Mouse (Mus musculus) stomach, embryonic 16.5 days (tissue): ENCODE measurements at regions not wholly inside any gene's neighbourhood (a gene's known extent, or its start where the extent isn't known, plus 50 kb on each side); places are given as distances from the start of the nearest gene placed in this dataset.
"Not testable (repeated sequence)": the region's sequence is repeated elsewhere in the genome, so short reads cannot be mapped to it uniquely, and the experiment has no call there.

Experiments
- ATAC-seq: fragments of 200-750 bp; cut with Nextera tagmentation; 2 replicates; pipeline ENCODE4 v1.8.0; 2017; ENCODE audit warnings: moderate number of reproducible peaks, moderate TSS enrichment; ENCODE audit not compliant: insufficient read depth, low FRiP score
- H3K27ac ChIP-seq: fragments of 300-500 bp; sonication (generic); 2 replicates; pipeline ENCODE4 v1.5.1; 2014; ENCODE audit warnings: low read length
- H3K27me3 ChIP-seq: fragments of 300-500 bp; sonication (generic); 2 replicates; pipeline ENCODE4 v1.6.1; 2014; ENCODE audit warnings: low read length, control low read depth, mixed read lengths; ENCODE audit not compliant: control insufficient read depth, insufficient read depth
- H3K36me3 ChIP-seq: fragments of 300-500 bp; sonication (generic); 2 replicates; pipeline ENCODE4 v1.6.1; 2014; ENCODE audit warnings: low read length; ENCODE audit not compliant: control insufficient read depth, insufficient read depth
- H3K4me1 ChIP-seq: fragments of 300-500 bp; sonication (generic); 2 replicates; pipeline ENCODE4 v1.6.1; 2014; ENCODE audit warnings: low read length, control low read depth, mixed read lengths; ENCODE audit not compliant: control insufficient read depth, insufficient read depth
- H3K4me2 ChIP-seq: fragments of 300-500 bp; sonication (generic); 2 replicates; pipeline ENCODE4 v1.6.1; 2014; ENCODE audit warnings: low read depth, low read length, mixed read lengths
- H3K4me3 ChIP-seq: fragments of 300-500 bp; sonication (generic); replicated peaks from 2 replicates; pipeline ENCODE4 v1.5.1; 2014; ENCODE audit warnings: mild to moderate bottlenecking, low read length
- H3K9ac ChIP-seq: fragments of 300-500 bp; sonication (generic); 2 replicates; pipeline ENCODE4 v1.6.1; 2014; ENCODE audit warnings: low read length
- H3K9me3 ChIP-seq: fragments of 300-500 bp; sonication (generic); replicated peaks from 2 replicates; pipeline ENCODE4 v1.6.1; 2016; ENCODE audit warnings: low read length, control low read depth; ENCODE audit not compliant: control insufficient read depth
- WGBS: fragments of 180-500 bp; shearing (Covaris S2); extraction: QIAGEN DNeasy Blood & Tissue Kit; methylation state at CpG from one replicate; pipeline ENCODE4 v1.1.7; 2014; 5-methylcytosine and 5-hydroxymethylcytosine counted together

GRCm38 (mm10) chr5:42884251-42884650 is 348.7 kb upstream of the Cpeb2 start:
- 69% methylated on average over 1 of the region's 1 CpGs for WGBS
- no peak for ATAC-seq
- Histone ChIP-seq H3K36me3 (no peaks in the 10 kb centered on the region), H3K4me3 (no peak overlapping the region), H3K27me3 (no peaks in the 10 kb centered on the region), H3K9me3 (no peaks in the 10 kb centered on the region), H3K27ac (no peak overlapping the region), H3K9ac (no peak overlapping the region), H3K4me2 (no peak overlapping the region), H3K4me1 (no peaks in the 10 kb centered on the region)

GRCm38 (mm10) chr5:42891890-42892289 is 341.1 kb upstream of the Cpeb2 start:
- no peaks in the 10 kb centered on the region for H3K4me1 ChIP-seq

GRCm38 (mm10) chr5:42906136-42906535 is 326.8 kb upstream of the Cpeb2 start:
- Histone ChIP-seq H3K9ac (no peak overlapping the region), H3K4me1 (no peaks in the 10 kb centered on the region), H3K27ac (no peak overlapping the region), H3K4me3 (no peak overlapping the region), H3K36me3 (no peaks in the 10 kb centered on the region), H3K9me3 (no peaks in the 10 kb centered on the region), H3K27me3 (no peaks in the 10 kb centered on the region), H3K4me2 (no peak overlapping the region)
- no peak for ATAC-seq
- WGBS, result 71% methylated on average over 3 of the region's 3 CpGs

More at GRCm38 (mm10) chr5:42891890-42892289, 341.1 kb upstream of the Cpeb2 start:
- ATAC-seq, result no peak
- H3K4me3 ChIP-seq, result no peak overlapping the region
- no peak overlapping the region for H3K9ac ChIP-seq
- H3K9me3 ChIP-seq, result no peaks in the 10 kb centered on the region
- H3K27me3 ChIP-seq, result no peaks in the 10 kb centered on the region
- no peak overlapping the region for H3K27ac ChIP-seq
- WGBS, result 31% methylated on average over 2 of the region's 2 CpGs
- no peak overlapping the region for H3K4me2 ChIP-seq
- no peaks in the 10 kb centered on the region for H3K36me3 ChIP-seq

GRCm38 (mm10) chr5:42919328-42919727 is 313.6 kb upstream of the Cpeb2 start:
- no peak for ATAC-seq
- no peak overlapping the region for H3K4me2 ChIP-seq
- H3K27ac ChIP-seq, result no peak overlapping the region
- no peaks in the 10 kb centered on the region for H3K9me3 ChIP-seq
- H3K27me3 ChIP-seq, result no peaks in the 10 kb centered on the region
- H3K4me3 ChIP-seq, result no peak overlapping the region
- no peaks in the 10 kb centered on the region for H3K36me3 ChIP-seq
- no peak overlapping the region for H3K9ac ChIP-seq
- no peaks in the 10 kb centered on the region for H3K4me1 ChIP-seq
- 84% methylated on average over 3 of the region's 3 CpGs for WGBS

GRCm38 (mm10) chr5:42932106-42932505 is 300.9 kb upstream of the Cpeb2 start:
- no peak overlapping the region for H3K4me2 ChIP-seq
- WGBS, result 67% methylated on average over 2 of the region's 2 CpGs

GRCm38 (mm10) chr5:42959296-42959862 is 273.6 kb upstream of the Cpeb2 start:
- Histone ChIP-seq H3K4me3 (no peak overlapping the region), H3K4me1 (no peaks in the 10 kb centered on the region), H3K9ac (no peak overlapping the region), H3K36me3 (no peaks in the 10 kb centered on the region), H3K9me3 (no peaks in the 10 kb centered on the region), H3K27me3 (no peaks in the 10 kb centered on the region), H3K4me2 (no peak overlapping the region), H3K27ac (no peak overlapping the region)
- ATAC-seq, result no peak
- 77% methylated on average over 9 of the region's 9 CpGs for WGBS

More at GRCm38 (mm10) chr5:42932106-42932505, 300.9 kb upstream of the Cpeb2 start:
- H3K4me3 ChIP-seq, result no peak overlapping the region
- no peak for ATAC-seq
- no peaks in the 10 kb centered on the region for H3K4me1 ChIP-seq
- H3K27ac ChIP-seq, result no peak overlapping the region
- H3K9me3 ChIP-seq, result no peaks in the 10 kb centered on the region
- H3K27me3 ChIP-seq, result no peaks in the 10 kb centered on the region
- no peaks in the 10 kb centered on the region for H3K36me3 ChIP-seq
- no peak overlapping the region for H3K9ac ChIP-seq

- H3K4me1 ChIP-seq, H3K4me2 ChIP-seq, H3K27ac ChIP-seq, H3K4me3 ChIP-seq, H3K36me3 ChIP-seq, H3K27me3 ChIP-seq, H3K9ac ChIP-seq, ATAC-seq, H3K9me3 ChIP-seq: not testable (repeated sequence)
- 85% methylated on average over 2 of the region's 2 CpGs for WGBS
Measured at GRCm38 (mm10) chr5:42966952-42967351, 266.0 kb upstream of the Cpeb2 start.

- ATAC-seq, result no peak
- no peaks in the 10 kb centered on the region for H3K27me3 ChIP-seq
- no peaks in the 10 kb centered on the region for H3K9me3 ChIP-seq
- no peaks in the 10 kb centered on the region for H3K36me3 ChIP-seq
- H3K27ac ChIP-seq, result no peak overlapping the region
- H3K4me3 ChIP-seq, result no peak overlapping the region
- no peak overlapping the region for H3K9ac ChIP-seq
- no peaks in the 10 kb centered on the region for H3K4me1 ChIP-seq
- no peak overlapping the region for H3K4me2 ChIP-seq
Measured at GRCm38 (mm10) chr5:42969209-42969608, 263.8 kb upstream of the Cpeb2 start.

GRCm38 (mm10) chr5:42969621-42970020 is 263.3 kb upstream of the Cpeb2 start:
- H3K27me3 ChIP-seq, result no peaks in the 10 kb centered on the region
- no peak overlapping the region for H3K9ac ChIP-seq
- H3K9me3 ChIP-seq, result no peaks in the 10 kb centered on the region
- H3K4me1 ChIP-seq, result no peaks in the 10 kb centered on the region
- no peak overlapping the region for H3K4me3 ChIP-seq
- H3K36me3 ChIP-seq, result no peaks in the 10 kb centered on the region
- no peak overlapping the region for H3K27ac ChIP-seq
- WGBS, result 64% methylated on average over 3 of the region's 3 CpGs
- H3K4me2 ChIP-seq, result no peak overlapping the region
- no peak for ATAC-seq

- no peaks in the 10 kb centered on the region for H3K4me1 ChIP-seq
- no peak for ATAC-seq
- no peak overlapping the region for H3K27ac ChIP-seq
- H3K4me2 ChIP-seq, result no peak overlapping the region
- H3K9me3 ChIP-seq, result no peaks in the 10 kb centered on the region
- H3K36me3 ChIP-seq, result no peaks in the 10 kb centered on the region
- H3K4me3 ChIP-seq, result no peak overlapping the region
- 84% methylated on average over 4 of the region's 4 CpGs for WGBS
- no peak overlapping the region for H3K9ac ChIP-seq
- no peaks in the 10 kb centered on the region for H3K27me3 ChIP-seq
Measured at GRCm38 (mm10) chr5:42977108-42977507, 255.9 kb upstream of the Cpeb2 start.
